Mouse (Mus musculus) stomach, embryonic 16.5 days (tissue): ENCODE data around the gene Trim2. TPM values are rescaled to one million over a fixed set of nuclear protein-coding genes. Genes with fewer than 3 reads are reported as not detected.

Experiments
- ATAC-seq: fragments of 200-750 bp; cut with Nextera tagmentation; 2 replicates; pipeline ENCODE4 v1.8.0; 2017; ENCODE audit warnings: moderate number of reproducible peaks, moderate TSS enrichment; ENCODE audit not compliant: insufficient read depth, low FRiP score
- H3K27ac ChIP-seq: fragments of 300-500 bp; sonication (generic); 2 replicates; pipeline ENCODE4 v1.5.1; 2014; ENCODE audit warnings: low read length
- H3K27me3 ChIP-seq: fragments of 300-500 bp; sonication (generic); 2 replicates; pipeline ENCODE4 v1.6.1; 2014; ENCODE audit warnings: low read length, control low read depth, mixed read lengths; ENCODE audit not compliant: control insufficient read depth, insufficient read depth
- H3K36me3 ChIP-seq: fragments of 300-500 bp; sonication (generic); 2 replicates; pipeline ENCODE4 v1.6.1; 2014; ENCODE audit warnings: low read length; ENCODE audit not compliant: control insufficient read depth, insufficient read depth
- H3K4me1 ChIP-seq: fragments of 300-500 bp; sonication (generic); 2 replicates; pipeline ENCODE4 v1.6.1; 2014; ENCODE audit warnings: low read length, control low read depth, mixed read lengths; ENCODE audit not compliant: control insufficient read depth, insufficient read depth
- H3K4me2 ChIP-seq: fragments of 300-500 bp; sonication (generic); 2 replicates; pipeline ENCODE4 v1.6.1; 2014; ENCODE audit warnings: low read depth, low read length, mixed read lengths
- H3K4me3 ChIP-seq: fragments of 300-500 bp; sonication (generic); replicated peaks from 2 replicates; pipeline ENCODE4 v1.5.1; 2014; ENCODE audit warnings: mild to moderate bottlenecking, low read length
- H3K9ac ChIP-seq: fragments of 300-500 bp; sonication (generic); 2 replicates; pipeline ENCODE4 v1.6.1; 2014; ENCODE audit warnings: low read length
- H3K9me3 ChIP-seq: fragments of 300-500 bp; sonication (generic); replicated peaks from 2 replicates; pipeline ENCODE4 v1.6.1; 2016; ENCODE audit warnings: low read length, control low read depth; ENCODE audit not compliant: control insufficient read depth
- WGBS: fragments of 180-500 bp; shearing (Covaris S2); extraction: QIAGEN DNeasy Blood & Tissue Kit; methylation state at CpG from one replicate; pipeline ENCODE4 v1.1.7; 2014; 5-methylcytosine and 5-hydroxymethylcytosine counted together
- polyA plus RNA-seq: library from polyadenylated mRNA; unstranded; fragments of >200 nt; fragmentation: Nextera tagmentation; extraction: Ambion mirVana; gene quantifications from 2 replicates; pipeline ENCODE4 v1.2.1, GENCODE M21; 2015

The Trim2 gene
- polyA plus RNA-seq, 1 experiment from 2014 or later = 33.4 TPM

DNA sequence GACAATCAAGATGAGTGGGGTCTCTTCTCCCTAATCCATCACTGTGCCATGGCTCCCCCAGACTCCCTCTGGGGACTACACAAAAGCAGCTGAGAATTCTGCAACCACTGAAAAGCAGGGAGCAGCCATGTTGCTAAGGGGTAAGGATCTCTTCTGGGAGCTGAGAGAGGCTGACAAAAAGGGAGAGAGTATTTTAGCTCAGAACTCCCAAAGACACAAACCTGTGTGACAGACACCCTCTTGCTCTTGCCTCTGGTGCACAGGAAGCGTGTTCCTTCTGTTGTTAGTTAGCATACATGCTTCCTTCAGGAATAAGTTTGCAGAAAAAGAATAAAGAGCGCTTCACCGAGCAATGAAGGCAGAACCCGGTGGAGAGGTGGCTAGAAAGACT is 88.7 kb downstream of the Trim2 start:
- no peak for ATAC-seq
- H3K27me3 ChIP-seq = no peaks in the 10 kb centered on the region
- H3K4me3 ChIP-seq = no peak overlapping the region
- no peak overlapping the region for H3K27ac ChIP-seq
- H3K4me1 ChIP-seq = peaks cover 10% of the 10 kb centered on the region
- WGBS = 57% methylated on average over 4 of the region's 4 CpGs
- H3K36me3 ChIP-seq = no peaks in the 10 kb centered on the region
- no peak overlapping the region for H3K4me2 ChIP-seq
- H3K9ac ChIP-seq = peak overlapping the region; percentile 10
- no peaks in the 10 kb centered on the region for H3K9me3 ChIP-seq

DNA sequence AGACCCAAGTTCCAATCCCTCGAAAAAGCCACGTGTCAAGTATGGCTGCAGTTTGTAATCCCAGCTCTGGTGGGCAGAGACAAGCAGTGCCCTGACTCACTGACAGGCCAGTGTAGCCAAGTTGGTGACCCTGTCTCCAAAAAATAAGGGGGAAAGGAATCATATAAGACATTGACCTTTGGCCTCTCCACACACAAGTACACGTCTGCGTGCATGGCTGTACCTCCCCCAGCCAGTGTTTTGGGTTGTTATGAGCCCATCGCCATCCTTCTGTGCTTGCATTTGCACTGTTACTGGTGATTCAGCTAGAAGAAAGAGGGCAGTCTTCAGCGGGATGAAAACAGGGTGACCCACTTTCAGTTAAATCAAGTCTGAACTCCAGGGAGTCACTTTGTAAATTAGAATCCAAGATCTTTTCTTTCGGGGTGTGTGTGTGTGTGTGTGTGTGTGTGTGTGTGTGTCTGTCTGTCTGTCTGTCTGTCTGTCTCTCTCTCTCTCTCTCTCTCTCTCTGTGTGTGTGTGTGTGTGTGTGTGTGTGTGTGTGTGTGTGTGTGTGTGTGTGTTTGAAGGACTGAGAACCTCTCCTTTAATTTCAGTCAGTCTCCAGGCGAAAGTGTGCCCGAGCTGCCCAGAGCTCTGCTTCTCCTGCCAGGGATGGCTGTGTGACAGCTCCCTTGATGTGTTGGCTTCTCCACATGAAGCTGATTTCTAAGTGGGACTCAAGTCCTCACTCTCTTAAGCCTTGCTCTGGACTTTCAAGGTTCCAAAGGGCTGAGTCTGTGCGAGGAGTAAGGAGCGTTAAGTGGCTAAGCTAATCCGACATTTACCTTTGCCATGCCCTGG is 89.3 kb downstream of the Trim2 start:
- no peak for ATAC-seq
- no peak overlapping the region for H3K27ac ChIP-seq

DNA sequence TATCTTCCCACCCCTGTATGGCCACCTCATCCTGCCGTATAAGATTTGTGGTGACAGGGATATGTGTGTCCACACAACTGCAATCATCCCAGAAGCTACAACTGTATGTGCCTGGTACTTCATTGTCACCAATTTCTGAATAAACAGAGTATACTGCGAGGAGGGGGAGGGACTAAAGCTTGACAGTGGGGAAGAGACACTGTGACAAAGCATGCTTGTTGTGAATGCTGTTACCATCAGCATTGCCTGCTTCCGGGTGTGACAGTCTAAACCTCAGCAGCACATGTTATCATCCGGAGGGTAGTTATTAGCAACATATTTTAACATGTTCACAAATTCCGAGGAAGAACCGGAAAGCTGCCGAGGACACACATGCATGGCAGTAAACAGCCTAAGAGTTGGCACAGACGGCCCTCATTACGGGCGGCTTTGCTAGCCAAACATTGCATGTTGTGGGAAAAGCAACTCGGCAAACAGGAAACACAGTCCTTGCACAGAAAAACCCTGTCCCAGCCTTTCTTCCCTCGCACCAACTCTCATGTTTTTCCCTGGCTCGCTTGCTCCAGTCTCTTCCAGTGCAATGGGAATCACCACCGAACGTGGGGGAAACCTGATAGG is 90.8 kb downstream of the Trim2 start:
- H3K9me3 ChIP-seq = no peaks in the 10 kb centered on the region
- no peaks in the 10 kb centered on the region for H3K36me3 ChIP-seq
- no peak overlapping the region for H3K9ac ChIP-seq
- ATAC-seq = no peak
- no peaks in the 10 kb centered on the region for H3K27me3 ChIP-seq
- H3K4me3 ChIP-seq = no peak overlapping the region
- WGBS = 82% methylated on average over 15 of the region's 15 CpGs
- H3K4me2 ChIP-seq = no peak overlapping the region
- no peak overlapping the region for H3K27ac ChIP-seq
- peaks cover 10% of the 10 kb centered on the region for H3K4me1 ChIP-seq

More for the DNA sequence above, 89.3 kb downstream of the Trim2 start:
- Histone ChIP-seq H3K9me3 (no peaks in the 10 kb centered on the region), H3K27me3 (no peaks in the 10 kb centered on the region), H3K4me1 (peaks cover 10% of the 10 kb centered on the region), H3K36me3 (no peaks in the 10 kb centered on the region), H3K9ac (no peak overlapping the region), H3K4me2 (no peak overlapping the region), H3K4me3 (no peak overlapping the region)
- WGBS = 76% methylated on average over 12 of the region's 12 CpGs

DNA sequence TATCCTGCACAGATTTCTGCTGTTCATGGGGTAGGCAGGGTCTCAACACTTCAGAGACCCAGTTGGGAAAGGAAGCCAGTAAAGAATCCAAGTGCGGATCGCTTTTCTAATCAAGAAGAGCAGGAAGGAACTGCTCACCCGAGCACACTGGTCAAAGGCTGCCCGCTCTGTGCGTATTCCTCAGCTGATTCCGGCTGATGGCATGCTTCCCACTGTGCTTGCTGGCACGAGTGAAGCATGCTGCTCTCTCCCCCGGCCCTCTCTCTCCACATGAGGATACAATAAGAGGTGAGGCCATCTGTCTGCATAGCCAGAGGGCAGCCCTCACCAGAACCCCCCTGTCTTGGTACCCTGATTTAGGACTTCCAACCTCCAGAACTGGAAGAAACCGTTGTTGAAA is 91.4 kb downstream of the Trim2 start:
- H3K4me1 ChIP-seq = peaks cover 10% of the 10 kb centered on the region
- ATAC-seq = no peak
- 65% methylated on average over 9 of the region's 9 CpGs for WGBS

DNA sequence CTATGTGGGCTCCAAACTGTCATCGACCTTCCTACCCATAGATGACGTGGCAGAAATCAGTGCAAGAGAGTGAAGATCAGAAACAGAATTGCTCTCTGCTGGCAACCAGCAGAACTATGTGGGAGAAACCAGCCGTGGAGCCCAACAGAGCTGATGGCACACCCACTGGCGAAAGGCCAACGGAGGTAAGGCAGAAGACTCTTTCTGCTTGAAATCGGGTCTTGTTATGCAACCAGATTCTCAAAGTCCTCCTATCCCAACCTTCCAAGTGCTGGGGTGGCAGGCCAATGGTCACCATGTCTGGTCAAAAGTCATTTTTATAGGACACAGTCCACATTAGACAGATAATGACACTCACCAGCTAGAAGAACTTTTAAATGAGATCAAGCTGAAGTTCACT is 92.2 kb downstream of the Trim2 start:
- no peak overlapping the region for H3K4me2 ChIP-seq
- H3K36me3 ChIP-seq = no peaks in the 10 kb centered on the region
- H3K4me3 ChIP-seq = no peak overlapping the region
- no peak overlapping the region for H3K9ac ChIP-seq
- no peak overlapping the region for H3K27ac ChIP-seq
- WGBS = 75% methylated on average over 6 of the region's 6 CpGs
- peaks cover 7% of the 10 kb centered on the region for H3K4me1 ChIP-seq
- ATAC-seq = no peak
- H3K9me3 ChIP-seq = no peaks in the 10 kb centered on the region
- no peaks in the 10 kb centered on the region for H3K27me3 ChIP-seq

More for the DNA sequence above, 91.4 kb downstream of the Trim2 start:
- Histone ChIP-seq H3K27ac (no peak overlapping the region), H3K27me3 (no peaks in the 10 kb centered on the region), H3K4me2 (no peak overlapping the region), H3K9me3 (no peaks in the 10 kb centered on the region), H3K36me3 (no peaks in the 10 kb centered on the region), H3K4me3 (no peak overlapping the region), H3K9ac (no peak overlapping the region)

DNA sequence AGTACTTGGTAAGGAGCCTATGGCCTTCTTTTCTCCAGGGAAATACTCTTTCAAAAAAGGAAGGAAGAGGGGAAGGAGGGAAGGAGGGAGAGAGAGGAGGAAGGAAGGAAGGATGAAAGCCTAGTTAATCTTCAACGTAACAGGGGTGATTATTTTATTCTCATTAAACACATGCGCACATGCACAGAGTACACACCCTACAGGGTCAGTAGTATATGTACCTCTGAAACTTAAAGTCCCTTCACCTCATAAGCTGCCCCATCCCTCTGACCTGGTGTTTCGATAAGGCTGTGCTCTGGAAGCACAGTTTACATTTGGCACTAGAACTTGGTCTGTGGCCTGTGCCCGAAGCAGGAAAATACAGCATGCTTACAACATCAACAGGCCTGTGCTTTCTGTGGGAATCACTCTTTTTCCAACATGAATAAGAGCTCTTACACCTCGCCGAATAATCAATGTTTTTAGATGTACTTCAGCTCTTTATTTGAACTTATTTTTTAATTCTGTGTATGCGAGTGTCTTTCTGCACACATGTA is 95.3 kb downstream of the Trim2 start:
- no peak for ATAC-seq
- Histone ChIP-seq H3K9me3 (no peaks in the 10 kb centered on the region), H3K4me2 (no peak overlapping the region), H3K27ac (no peak overlapping the region), H3K9ac (no peak overlapping the region), H3K27me3 (no peaks in the 10 kb centered on the region), H3K36me3 (no peaks in the 10 kb centered on the region), H3K4me1 (no peaks in the 10 kb centered on the region), H3K4me3 (no peak overlapping the region)
- WGBS = 71% methylated on average over 7 of the region's 7 CpGs

DNA sequence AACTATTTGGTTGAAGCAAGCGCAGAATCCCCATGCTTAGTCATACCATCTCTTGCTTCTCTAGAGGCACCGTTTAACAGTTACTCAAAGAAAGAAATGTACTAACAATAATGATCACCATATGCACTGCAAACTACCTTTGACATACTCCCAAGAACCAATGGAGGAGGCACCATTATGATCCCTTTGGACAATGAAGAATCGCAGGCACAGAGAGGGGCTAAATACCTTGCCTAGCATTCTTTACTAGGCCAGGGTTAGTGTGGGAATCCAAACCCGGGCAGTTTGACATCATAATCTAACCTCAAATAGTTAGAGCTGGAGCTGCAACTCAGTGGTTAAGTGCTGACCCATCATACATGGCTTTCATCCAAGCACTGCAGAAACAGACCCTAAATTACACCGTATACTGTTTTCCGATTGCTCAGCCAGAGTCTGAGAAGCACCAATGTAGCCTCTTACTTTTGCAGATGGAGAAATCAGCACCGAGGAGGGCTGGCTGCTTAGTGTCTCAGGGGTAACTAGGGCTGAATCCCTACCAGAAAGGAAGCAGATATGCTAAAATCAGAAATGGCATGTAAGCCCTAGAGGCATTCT is 97.7 kb downstream of the Trim2 start:
- WGBS = 78% methylated on average over 7 of the region's 7 CpGs
- no peak overlapping the region for H3K4me3 ChIP-seq
- H3K9me3 ChIP-seq = no peaks in the 10 kb centered on the region
- H3K4me1 ChIP-seq = no peaks in the 10 kb centered on the region
- no peak overlapping the region for H3K4me2 ChIP-seq
- H3K27me3 ChIP-seq = no peaks in the 10 kb centered on the region
- no peak overlapping the region for H3K9ac ChIP-seq
- no peak overlapping the region for H3K27ac ChIP-seq
- ATAC-seq = no peak
- H3K36me3 ChIP-seq = no peaks in the 10 kb centered on the region

DNA sequence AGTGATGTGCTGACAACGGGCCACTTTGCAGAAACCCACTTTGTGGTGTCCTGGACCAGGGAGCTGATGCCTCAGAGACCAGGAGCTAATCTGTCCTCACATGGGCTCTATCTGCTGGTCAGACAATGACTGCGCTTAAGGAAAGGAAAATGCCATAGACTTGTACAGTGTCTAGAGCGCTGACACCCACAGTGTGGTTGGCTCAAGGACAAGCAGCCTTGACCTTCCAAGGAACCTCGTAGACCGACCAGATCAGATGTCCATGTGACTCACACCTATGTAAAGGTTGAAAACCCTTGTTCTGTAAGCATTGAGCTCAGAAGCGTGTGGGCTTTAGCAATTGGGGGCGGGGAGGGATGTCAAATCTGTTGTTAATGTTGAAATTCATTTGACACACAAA is 98.2 kb downstream of the Trim2 start:
- H3K27ac ChIP-seq = no peak overlapping the region
- H3K4me2 ChIP-seq = no peak overlapping the region
- WGBS = 87% methylated on average over 7 of the region's 7 CpGs
- H3K36me3 ChIP-seq = no peaks in the 10 kb centered on the region
- no peaks in the 10 kb centered on the region for H3K4me1 ChIP-seq
- no peaks in the 10 kb centered on the region for H3K27me3 ChIP-seq
- H3K4me3 ChIP-seq = no peak overlapping the region
- ATAC-seq = no peak
- H3K9me3 ChIP-seq = no peaks in the 10 kb centered on the region
- H3K9ac ChIP-seq = no peak overlapping the region

DNA sequence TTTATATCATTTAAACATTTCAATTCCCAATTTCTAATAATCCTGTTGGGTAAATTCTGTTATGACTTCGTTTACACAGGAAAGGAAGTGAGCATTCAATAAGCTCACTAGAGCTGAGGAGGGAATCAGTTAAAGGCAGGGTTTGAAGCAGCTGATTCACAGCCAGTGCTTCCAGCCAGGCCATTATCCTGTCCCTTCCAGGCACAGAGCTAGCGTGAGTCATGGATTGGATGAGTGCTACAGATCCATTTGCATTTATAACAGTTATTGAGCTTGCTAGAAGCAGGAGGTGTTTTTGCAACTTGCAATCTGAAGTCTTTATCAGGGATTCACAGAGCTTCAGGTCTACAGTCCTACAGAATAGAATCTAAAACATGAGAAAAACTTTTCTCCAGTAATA is 99.3 kb downstream of the Trim2 start:
- no peaks in the 10 kb centered on the region for H3K9me3 ChIP-seq
- WGBS = 55% methylated on average over 2 of the region's 2 CpGs
- H3K4me3 ChIP-seq = no peak overlapping the region
- no peaks in the 10 kb centered on the region for H3K36me3 ChIP-seq
- H3K9ac ChIP-seq = no peak overlapping the region
- H3K4me1 ChIP-seq = no peaks in the 10 kb centered on the region
- no peak overlapping the region for H3K4me2 ChIP-seq
- H3K27me3 ChIP-seq = no peaks in the 10 kb centered on the region
- no peak for ATAC-seq
- no peak overlapping the region for H3K27ac ChIP-seq
